Mouse (Mus musculus) thymus, adult 2 months (tissue): ENCODE data around the gene Adgrl1.

Source experiments
- CTCF ChIP-seq: fragments of 200-500 bp; IDR thresholded peaks from 2 replicates; pipeline ENCODE4 v1.5.1; 2012; ENCODE audit warnings: mild to moderate bottlenecking, control low read depth, low read length, moderate library complexity, borderline replicate concordance; ENCODE audit not compliant: control insufficient read depth, poor library complexity, insufficient read depth; ENCODE audit errors: extremely low read depth
- POLR2A ChIP-seq: fragments of 200-500 bp; IDR thresholded peaks from 2 replicates; pipeline ENCODE4 v1.6.1; 2012; ENCODE audit warnings: mild to moderate bottlenecking, low read length, control low read depth, moderate library complexity; ENCODE audit not compliant: control insufficient read depth, poor library complexity, insufficient read depth; ENCODE audit errors: extremely low read depth

- TF ChIP-seq CTCF (no peak), POLR2A (no peak)
Measured at GRCm38 (mm10) chr8:83856486-83857065, 43.3 kb upstream of the Adgrl1 start.
